Mouse (Mus musculus) heart, adult 2 months (tissue): ENCODE results near the gene Lekr1. TPM values are rescaled to one million over a fixed set of nuclear protein-coding genes. Genes with fewer than 3 reads are reported as not detected.

Source experiments
- DNase-seq, 2 experiments: peaks; one replicate each; pipeline ENCODE4 v3.0.0; 2021
- H3K27ac ChIP-seq: fragments of 200-600 bp; 2 replicates; pipeline ENCODE4 v1.8.1; 2022
- H3K27me3 ChIP-seq: fragments of 200-500 bp; 2 replicates; pipeline ENCODE4 v1.6.1; 2012; ENCODE audit warnings: mild to moderate bottlenecking, low read length, inconsistent platforms, mixed read lengths; ENCODE audit not compliant: control insufficient read depth, insufficient read depth
- H3K36me3 ChIP-seq: fragments of 200-500 bp; 2 replicates; pipeline ENCODE4 v1.6.1; 2012; ENCODE audit warnings: low read length, inconsistent platforms; ENCODE audit not compliant: control insufficient read depth, insufficient read depth
- H3K4me1 ChIP-seq: fragments of 200-500 bp; 2 replicates; pipeline ENCODE4 v1.6.1; 2011; ENCODE audit warnings: low read length; ENCODE audit not compliant: control insufficient read depth, insufficient read depth
- H3K4me3 ChIP-seq: fragments of 200-600 bp; 2 replicates; pipeline ENCODE4 v1.8.1; 2022
- H3K79me2 ChIP-seq: fragments of 200-500 bp; replicated peaks from 2 replicates; pipeline ENCODE4 v1.6.1; 2012; ENCODE audit warnings: mild to moderate bottlenecking, inconsistent platforms, low read length, moderate library complexity, mixed read lengths; ENCODE audit not compliant: control insufficient read depth, insufficient read depth
- H3K9ac ChIP-seq: fragments of 200-500 bp; 2 replicates; pipeline ENCODE4 v1.6.1; 2012; ENCODE audit warnings: low read depth, mild to moderate bottlenecking, control low read depth, inconsistent platforms, low read length, mixed read lengths
- CTCF ChIP-seq: fragments of 200-600 bp; IDR thresholded peaks from 2 replicates; pipeline ENCODE4 v1.8.1; 2022; ENCODE audit warnings: antibody characterized with exemption, mild to moderate bottlenecking, moderate library complexity
- EP300 ChIP-seq: fragments of 200-500 bp; IDR thresholded peaks from 2 replicates; pipeline ENCODE4 v1.6.1; 2011; ENCODE audit warnings: low read depth, low read length, control low read depth; ENCODE audit not compliant: insufficient read depth
- POLR2A ChIP-seq: fragments of 200-500 bp; IDR thresholded peaks from 2 replicates; pipeline ENCODE4 v1.6.1; 2011; ENCODE audit warnings: mild to moderate bottlenecking, low read depth, low read length, control low read depth; ENCODE audit not compliant: insufficient read depth
- WGBS: fragments of 180-500 bp; shearing (Covaris S2); methylation state at CpG from one replicate; pipeline ENCODE4 v1.1.7; 2018; 5-methylcytosine and 5-hydroxymethylcytosine counted together
- intact Hi-C: fragments of 180-260 bp; cut with DNase I; formaldehyde crosslinking; loops from one replicate; pipeline ENCODE4 v1.15.1; 2025
- polyA plus RNA-seq: library from polyadenylated mRNA; depleted of rRNA; stranded (reverse); fragments of >200 nt; gene quantifications from 2 replicates; pipeline ENCODE4 v1.2.3, GENCODE M21; 2012
- total RNA-seq, 2 experiments: library from RNA; stranded (reverse); gene quantifications; 2 replicates each; pipeline ENCODE4 v1.2.3; 2021

Lekr1 gene
- total and polyA plus RNA-seq, 3 experiments: 0.84 to 2.2 (median 2.1) TPM

- WGBS: 17% methylated on average over 8 of the region's 8 CpGs
- Histone ChIP-seq H3K36me3 (no peaks in the 10 kb centered on the region; the same call in 1 of the 2 replicates), H3K4me1 (peaks cover 2% of the 10 kb centered on the region), H3K4me3 (peak overlapping the region; percentile 0; the same call in 1 of the 2 replicates), H3K27me3 (no peaks in the 10 kb centered on the region), H3K79me2 (no peaks in the 10 kb centered on the region), H3K9ac (peak overlapping the region; percentile 58; the same call in 1 of the 2 replicates), H3K27ac (peak overlapping the region; percentile 49)
- DNase-seq: peak; percentile 30 to 37
- intact Hi-C loops: no loop called here
- TF ChIP-seq EP300 (no peak), CTCF (no peak)
Measured at GRCm38 (mm10) chr3:65673725-65674124, 7.7 kb downstream of the Lekr1 start.

DNA sequence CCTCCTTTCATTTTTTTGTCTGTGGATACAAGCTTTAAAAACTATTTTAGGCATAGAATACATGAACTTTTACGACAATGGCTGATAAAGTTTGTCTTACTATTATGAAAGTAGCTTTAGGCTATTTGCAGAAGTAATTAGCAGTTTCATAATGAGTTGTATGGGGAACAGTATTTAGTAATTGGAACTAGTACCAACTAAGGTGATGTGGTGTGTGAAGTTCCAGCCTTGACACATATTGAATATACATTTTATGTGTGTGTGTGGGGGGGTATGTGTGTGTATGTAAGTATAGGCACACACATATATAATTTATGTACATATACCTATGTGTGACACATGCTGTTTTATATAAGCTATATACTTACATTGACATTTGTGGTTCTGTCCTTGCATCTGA lies 14.6 kb downstream of the Lekr1 start:
- no peaks in the 10 kb centered on the region for H3K27me3 ChIP-seq
- no peak overlapping the region for H3K4me3 ChIP-seq
- TF ChIP-seq CTCF (no peak), POLR2A (no peak), EP300 (no peak)
- 89% methylated on average over 1 of the region's 1 CpGs for WGBS
- no peak for DNase-seq
- intact Hi-C loops: no loop called here
- no peaks in the 10 kb centered on the region for H3K79me2 ChIP-seq
- no peak overlapping the region for H3K9ac ChIP-seq
- H3K4me1 ChIP-seq: no peaks in the 10 kb centered on the region
- no peak overlapping the region for H3K27ac ChIP-seq
- H3K36me3 ChIP-seq: no peaks in the 10 kb centered on the region

DNA sequence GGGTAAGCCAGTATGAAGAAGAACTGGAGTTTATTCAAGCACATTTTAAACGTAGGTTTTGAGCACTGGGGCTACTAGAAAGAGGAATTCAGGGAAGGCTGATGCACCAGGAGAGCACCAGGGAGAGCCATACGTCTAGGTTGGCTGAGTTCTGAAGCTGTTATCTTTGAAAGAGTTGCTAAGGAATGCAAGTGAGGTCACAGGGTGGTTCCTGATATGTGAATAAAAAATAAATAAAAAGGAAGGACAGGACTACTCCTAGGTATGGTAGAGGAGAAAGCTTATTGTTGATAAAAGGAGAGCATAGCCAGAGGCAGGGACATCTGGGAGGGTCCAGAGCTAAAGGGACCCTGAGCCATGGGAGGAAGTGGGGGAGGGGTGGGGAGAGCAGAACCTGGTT lies 23.7 kb downstream of the Lekr1 start:
- no peaks in the 10 kb centered on the region for H3K27me3 ChIP-seq
- H3K79me2 ChIP-seq: no peaks in the 10 kb centered on the region
- H3K4me1 ChIP-seq: no peaks in the 10 kb centered on the region
- intact Hi-C loops: no loop called here
- no peaks in the 10 kb centered on the region for H3K36me3 ChIP-seq
- H3K9ac ChIP-seq: no peak overlapping the region
- 38% methylated on average over 2 of the region's 2 CpGs for WGBS
- H3K4me3 ChIP-seq: no peak overlapping the region
- no peak for DNase-seq
- no peak for TF ChIP-seq CTCF
- TF ChIP-seq POLR2A: no peak
- TF ChIP-seq EP300: no peak
- no peak overlapping the region for H3K27ac ChIP-seq

DNA sequence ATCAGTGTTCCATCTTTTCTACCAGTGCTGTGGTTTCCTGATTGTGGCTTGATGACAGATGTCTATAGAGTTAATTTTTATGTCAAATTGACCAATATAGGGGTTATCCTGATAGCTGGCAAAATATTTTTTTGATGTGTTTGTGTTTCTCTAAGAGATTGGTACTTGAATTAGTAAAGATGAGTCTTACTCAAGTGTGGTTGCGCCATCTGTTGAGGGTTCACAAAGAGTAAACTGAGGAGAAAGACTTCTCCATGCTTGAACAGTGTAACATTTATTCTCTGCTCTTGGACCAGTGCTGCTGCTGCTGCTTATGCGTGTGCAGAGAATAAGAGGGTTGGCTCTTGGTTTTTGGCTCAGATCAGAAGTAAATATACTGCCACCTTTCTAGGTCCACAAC lies 24.8 kb downstream of the Lekr1 start:
- H3K4me3 ChIP-seq: no peak overlapping the region
- H3K9ac ChIP-seq: no peak overlapping the region
- H3K79me2 ChIP-seq: no peaks in the 10 kb centered on the region
- no peaks in the 10 kb centered on the region for H3K4me1 ChIP-seq
- DNase-seq: no peak
- no peak overlapping the region for H3K27ac ChIP-seq
- 91% methylated on average over 2 of the region's 2 CpGs for WGBS
- H3K36me3 ChIP-seq: no peaks in the 10 kb centered on the region
- no peak for TF ChIP-seq EP300
- TF ChIP-seq CTCF: no peak
- no peak for TF ChIP-seq POLR2A
- H3K27me3 ChIP-seq: no peaks in the 10 kb centered on the region
- intact Hi-C loops: no loop called here

DNA sequence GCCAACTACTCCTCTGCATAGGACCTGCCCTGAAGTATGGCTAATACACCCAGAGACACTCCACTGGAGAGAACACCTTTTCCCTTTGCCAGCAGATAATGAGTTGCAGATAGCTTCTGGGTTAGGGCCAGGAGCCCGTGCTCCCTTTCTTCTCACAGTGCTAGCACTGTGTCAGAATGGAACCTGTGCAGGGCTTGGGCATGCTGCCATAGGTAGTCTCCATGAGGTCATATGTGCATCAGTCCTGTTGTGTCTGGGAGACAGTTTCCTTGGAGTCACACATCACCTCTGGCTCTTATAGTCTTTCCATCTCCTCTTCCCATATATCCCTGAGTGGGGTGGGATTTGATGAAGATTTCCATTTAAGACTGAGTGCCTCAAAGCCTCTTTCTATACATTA lies 33.7 kb downstream of the Lekr1 start:
- Histone ChIP-seq H3K27me3 (no peaks in the 10 kb centered on the region), H3K79me2 (no peaks in the 10 kb centered on the region), H3K4me3 (no peak overlapping the region), H3K4me1 (no peaks in the 10 kb centered on the region), H3K9ac (no peak overlapping the region), H3K36me3 (no peaks in the 10 kb centered on the region), H3K27ac (no peak overlapping the region)
- intact Hi-C loops: no loop called here
- 28% methylated on average over 1 of the region's 1 CpGs for WGBS
- DNase-seq: peak in 1 of 2 experiments; percentile 8
- TF ChIP-seq CTCF (no peak), POLR2A (no peak), EP300 (no peak)

GRCm38 (mm10) chr3:65714372-65714771 lies 48.3 kb downstream of the Lekr1 start:
- Histone ChIP-seq H3K4me3 (no peak overlapping the region), H3K27me3 (no peaks in the 10 kb centered on the region), H3K9ac (no peak overlapping the region), H3K4me1 (no peaks in the 10 kb centered on the region), H3K36me3 (no peaks in the 10 kb centered on the region), H3K27ac (no peak overlapping the region), H3K79me2 (no peaks in the 10 kb centered on the region)
- 87% methylated on average over 3 of the region's 3 CpGs for WGBS
- TF ChIP-seq CTCF (no peak), POLR2A (no peak), EP300 (no peak)
- no peak for DNase-seq
- intact Hi-C loops: no loop called here
